Mouse (Mus musculus): ENCODE results near the gene 1700024P04Rik.
A peak's percentile ranks its signal among the peaks of the same experiment; 100 is the strongest.
"Not testable (repeated sequence)": the region's sequence is repeated elsewhere in the genome, so short reads cannot be mapped to it uniquely, and the experiment has no call there.

1700024P04Rik gene

GRCm38 (mm10) chr13:98984465-98984864 lies at the start of gene 1700024P04Rik:
Gene 1700024P04Rik, minus strand, starts transcription at chr13:98984565.
- DNase-seq (ENCODE audit: low spot score): no peak

- DNase-seq (ENCODE audit: low spot score): no peak
These were observed 47.2 kb upstream of the 1700024P04Rik start for GRCm38 (mm10) chr13:99031223-99032216.

GRCm38 (mm10) chr13:99030579-99031200 lies 46.3 kb upstream of the 1700024P04Rik start:
- no peak for DNase-seq (ENCODE audit: low spot score)

- DNase-seq (ENCODE audit: low spot score): no peak
These were observed 40.9 kb upstream of the 1700024P04Rik start for GRCm38 (mm10) chr13:99025268-99025667.

GRCm38 (mm10) chr13:99022036-99022435 lies 37.7 kb upstream of the 1700024P04Rik start:
- no peak for DNase-seq (ENCODE audit: low spot score)

- DNase-seq (ENCODE audit: low spot score): no peak
These were observed 36.8 kb upstream of the 1700024P04Rik start for GRCm38 (mm10) chr13:99021181-99021580.

GRCm38 (mm10) chr13:99019831-99020669 lies 35.7 kb upstream of the 1700024P04Rik start:
- DNase-seq (ENCODE audit: low spot score): no peak

GRCm38 (mm10) chr13:99018526-99019201 lies 34.3 kb upstream of the 1700024P04Rik start:
- DNase-seq (ENCODE audit: low spot score): no peak

GRCm38 (mm10) chr13:99016696-99017095 lies 32.3 kb upstream of the 1700024P04Rik start:
- no peak for DNase-seq (ENCODE audit: low spot score)

- no peak for DNase-seq (ENCODE audit: low spot score)
These were observed 28.5 kb upstream of the 1700024P04Rik start for GRCm38 (mm10) chr13:99012891-99013290.

- DNase-seq (ENCODE audit: low spot score): no peak
These were observed 23.6 kb upstream of the 1700024P04Rik start for GRCm38 (mm10) chr13:99008013-99008412.

- DNase-seq (ENCODE audit: low spot score): peak; percentile 78
These were observed 22.2 kb upstream of the 1700024P04Rik start for GRCm38 (mm10) chr13:99006389-99007099.

GRCm38 (mm10) chr13:99001652-99002051 lies 17.3 kb upstream of the 1700024P04Rik start:
- not testable (repeated sequence) for DNase-seq (ENCODE audit: low spot score)

- DNase-seq (ENCODE audit: low spot score): no peak
These were observed 12.7 kb upstream of the 1700024P04Rik start for GRCm38 (mm10) chr13:98997025-98997424.

GRCm38 (mm10) chr13:98977070-98977785 lies 7.1 kb downstream of the 1700024P04Rik start:
- DNase-seq (ENCODE audit: low spot score): peak; percentile 39

- not testable (repeated sequence) for DNase-seq (ENCODE audit: low spot score)
These were observed 8.3 kb downstream of the 1700024P04Rik start for GRCm38 (mm10) chr13:98976022-98976421.

- no peak for DNase-seq (ENCODE audit: low spot score)
These were observed 12.3 kb downstream of the 1700024P04Rik start for GRCm38 (mm10) chr13:98972090-98972489.

- no peak for DNase-seq (ENCODE audit: low spot score)
These were observed 12.7 kb downstream of the 1700024P04Rik start for GRCm38 (mm10) chr13:98971641-98972040.

- no peak for DNase-seq (ENCODE audit: low spot score)
These were observed 15.8 kb downstream of the 1700024P04Rik start for GRCm38 (mm10) chr13:98968517-98968916.

GRCm38 (mm10) chr13:98967942-98968341 lies 16.4 kb downstream of the 1700024P04Rik start:
- no peak for DNase-seq (ENCODE audit: low spot score)

Measured in MN1 (cell line).